Mouse (Mus musculus): ENCODE measurements at regions not wholly inside any gene's neighbourhood (a gene's known extent, or its start where the extent isn't known, plus 50 kb on each side); places are given as distances from the start of the nearest gene placed in this dataset.
A peak's percentile ranks its signal among the peaks of the same experiment; 100 is the strongest.

DNA sequence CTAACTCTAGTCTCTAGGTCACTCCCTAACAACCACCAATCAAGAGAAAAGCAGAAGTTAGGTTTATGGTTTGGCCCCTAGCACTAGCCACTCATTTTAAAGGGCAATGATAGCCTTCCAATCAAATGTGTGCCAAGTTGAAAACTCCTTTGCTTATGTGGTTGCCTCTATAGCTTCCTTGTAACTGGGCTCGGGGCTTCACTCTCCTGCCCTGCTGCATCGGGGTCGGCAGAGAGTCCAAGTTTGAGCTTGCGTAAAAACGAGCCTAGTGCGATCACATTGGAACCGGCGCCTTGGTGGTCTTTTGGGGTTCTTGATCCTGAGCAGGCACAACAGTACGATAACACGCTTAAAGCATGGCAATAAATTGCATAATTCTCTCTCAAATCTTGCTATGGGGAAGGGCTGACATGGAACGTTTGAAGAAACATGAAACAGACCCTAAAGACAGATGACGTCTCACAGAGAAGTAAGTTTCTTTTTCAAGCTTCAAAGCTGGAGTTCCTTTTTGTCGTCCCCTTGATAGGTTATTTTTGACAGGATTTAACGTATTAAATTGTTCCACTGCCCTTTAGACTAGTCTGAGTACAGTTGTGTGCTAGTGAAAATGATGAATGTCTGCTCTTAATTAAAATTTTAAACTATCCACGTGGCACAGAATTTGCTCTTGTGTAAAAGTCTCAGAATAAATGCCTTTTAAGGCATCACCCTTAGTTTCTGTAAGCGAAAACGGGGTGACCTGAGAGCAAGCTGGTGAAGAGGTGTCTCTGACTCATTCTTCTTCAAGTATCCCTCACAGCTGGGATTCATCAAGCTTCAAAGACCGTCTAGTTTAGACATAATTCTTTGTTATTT is 52.0 kb downstream of the 4930426L09Rik start:
- DNase-seq (ENCODE audit: inconsistent ontology term), result no peak

DNA sequence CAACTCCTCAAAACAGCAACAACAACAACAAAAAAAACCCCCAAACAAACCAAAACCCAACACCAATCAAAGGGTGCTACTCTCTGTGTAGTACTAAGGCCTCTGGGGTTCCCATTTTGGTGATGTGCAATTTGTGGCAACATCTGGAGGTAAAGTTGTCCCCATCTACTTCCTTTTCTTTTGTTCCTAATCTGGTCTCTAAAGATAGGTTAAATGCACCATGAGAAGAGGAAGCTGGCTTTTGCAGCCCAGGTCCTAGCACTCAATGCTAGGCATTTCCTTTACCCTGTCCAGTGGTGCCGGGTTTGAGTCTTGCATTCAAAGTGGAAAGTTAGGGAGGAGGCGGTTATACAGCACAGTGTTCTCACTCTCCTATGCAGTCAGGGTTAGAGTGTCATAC is 57.4 kb downstream of the 4930426L09Rik start:
- DNase-seq (ENCODE audit: inconsistent ontology term), result no peak

DNA sequence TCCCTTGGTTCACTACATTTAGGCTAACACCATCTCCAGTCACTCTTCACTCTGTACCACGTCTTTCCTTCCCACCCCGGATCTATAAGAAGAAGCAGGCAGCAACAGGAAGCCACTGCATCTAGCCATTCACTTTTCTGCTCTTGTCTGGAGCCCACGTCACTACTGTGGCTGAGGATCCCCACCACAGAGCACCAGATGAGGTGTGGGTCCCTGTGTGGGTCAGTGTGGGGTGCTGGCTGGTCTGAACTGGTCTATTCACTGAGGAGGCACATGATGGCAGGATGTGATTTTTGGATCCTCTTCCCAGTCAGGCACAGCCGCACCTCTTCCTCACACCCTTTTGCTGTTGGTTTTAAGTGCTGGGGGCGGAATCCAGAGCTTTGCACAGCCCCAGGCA is 59.7 kb downstream of the 4930426L09Rik start:
- DNase-seq (ENCODE audit: inconsistent ontology term), result no peak

DNA sequence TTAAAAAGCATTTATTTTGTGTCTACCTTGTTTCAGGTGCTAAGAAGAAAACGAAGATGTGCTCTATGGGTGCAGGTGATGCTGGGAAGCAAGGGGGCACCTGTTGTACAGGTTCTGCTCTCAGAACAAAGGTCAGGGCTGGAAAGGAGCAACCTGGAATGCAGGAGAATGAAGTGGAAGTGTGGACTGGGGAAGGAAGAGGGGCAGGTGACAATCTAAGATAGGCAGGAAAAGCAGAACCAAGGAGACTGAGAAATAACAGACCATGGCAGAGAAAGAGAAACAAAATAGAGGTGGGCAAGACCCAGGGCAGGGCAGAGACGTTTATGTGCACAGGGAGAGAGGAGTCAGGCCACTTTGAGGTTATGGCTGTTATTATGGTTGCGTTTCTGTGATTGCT is 60.6 kb downstream of the 4930426L09Rik start:
- no peak for DNase-seq (ENCODE audit: inconsistent ontology term)

DNA sequence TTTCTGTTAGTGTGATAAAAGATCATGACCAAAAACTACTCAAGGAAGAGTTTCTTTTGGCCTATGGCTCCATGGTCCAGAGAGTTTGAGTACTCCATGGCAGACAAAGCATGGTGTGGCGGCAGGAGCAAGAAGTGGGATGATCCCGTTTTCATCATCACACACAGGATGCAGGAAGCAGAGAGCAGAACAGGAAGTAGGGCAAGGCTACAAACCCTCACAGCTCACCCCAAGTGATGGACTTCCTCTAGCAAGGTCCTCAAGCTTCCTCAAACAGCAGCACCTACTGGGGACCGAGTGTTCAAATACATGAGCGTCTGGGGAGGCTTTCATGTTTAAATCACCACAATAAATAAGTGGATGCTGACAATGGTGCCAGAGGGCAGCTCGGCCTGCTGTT is 61.1 kb downstream of the 4930426L09Rik start:
- no peak for DNase-seq (ENCODE audit: inconsistent ontology term)

DNA sequence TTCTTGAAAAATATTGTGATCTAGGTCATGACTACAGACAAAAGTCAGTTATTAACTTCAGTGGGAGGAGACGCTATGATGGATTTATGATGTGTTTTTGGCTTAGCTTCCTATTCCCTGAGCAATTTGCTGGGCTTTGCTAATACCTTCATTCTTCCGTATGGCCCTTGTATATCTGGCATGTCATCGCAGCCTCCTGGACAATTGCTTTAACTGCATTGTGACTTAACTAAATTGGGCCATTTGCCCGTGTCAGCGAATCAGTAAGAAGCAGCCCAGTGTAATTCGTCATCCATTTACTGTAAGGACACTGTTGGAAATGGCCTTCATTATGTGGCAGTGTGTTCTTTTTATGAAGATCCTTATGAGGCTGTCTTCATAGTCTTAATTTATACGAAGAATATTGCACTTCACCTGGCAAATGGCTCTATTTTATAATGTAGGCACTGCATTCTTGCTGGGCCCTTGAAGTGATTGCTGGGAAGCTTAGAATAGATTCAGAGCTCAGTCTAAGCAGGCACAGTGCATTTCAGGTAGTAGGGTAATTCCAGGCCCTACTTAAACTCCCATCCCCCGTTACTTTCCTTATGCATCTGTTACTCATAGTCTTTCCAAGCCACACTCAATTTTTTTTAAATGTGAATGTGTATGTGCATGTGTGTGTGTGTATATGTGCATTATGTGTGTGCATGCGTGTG is 62.2 kb downstream of the 4930426L09Rik start:
- DNase-seq (ENCODE audit: inconsistent ontology term), result no peak

DNA sequence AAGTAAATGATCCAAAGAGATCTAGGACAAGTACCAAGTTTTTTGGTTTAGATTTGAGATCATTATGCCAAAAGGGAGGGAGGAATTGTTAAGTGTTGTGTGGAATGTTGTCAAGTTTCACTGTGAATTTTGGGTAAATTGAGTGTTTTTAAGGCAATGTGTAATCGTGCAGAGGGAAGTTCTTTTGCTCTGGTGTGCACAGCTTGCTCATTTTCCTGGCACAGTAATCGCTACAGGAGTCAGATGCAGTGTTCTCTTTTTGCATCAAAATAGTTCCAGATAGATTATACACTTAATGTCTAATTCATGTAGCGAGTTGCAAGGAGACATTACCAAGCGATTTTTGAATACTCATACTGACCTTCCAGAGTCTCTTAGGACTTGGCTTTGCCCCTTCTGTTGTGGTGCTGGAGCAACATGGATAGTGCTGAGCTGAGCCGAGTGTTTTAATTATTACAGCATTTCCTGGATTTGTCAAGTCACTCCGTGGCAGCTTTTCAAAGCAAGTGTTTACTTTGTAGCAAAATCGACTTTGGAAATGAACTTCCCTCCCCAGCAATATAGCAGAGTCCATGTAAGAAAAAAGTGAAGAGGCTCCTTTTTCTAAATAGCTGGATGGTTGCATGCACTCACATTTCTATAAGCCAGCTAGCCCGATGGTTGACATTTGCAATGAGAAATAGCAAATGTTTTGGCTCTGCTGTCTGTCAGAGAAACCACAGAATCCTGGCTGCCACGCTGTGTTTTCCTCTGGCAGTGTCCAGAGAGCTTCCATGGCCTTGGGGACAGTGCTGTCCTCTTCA is 66.6 kb downstream of the 4930426L09Rik start:
- peak; percentile 12 for DNase-seq (ENCODE audit: inconsistent ontology term)

DNA sequence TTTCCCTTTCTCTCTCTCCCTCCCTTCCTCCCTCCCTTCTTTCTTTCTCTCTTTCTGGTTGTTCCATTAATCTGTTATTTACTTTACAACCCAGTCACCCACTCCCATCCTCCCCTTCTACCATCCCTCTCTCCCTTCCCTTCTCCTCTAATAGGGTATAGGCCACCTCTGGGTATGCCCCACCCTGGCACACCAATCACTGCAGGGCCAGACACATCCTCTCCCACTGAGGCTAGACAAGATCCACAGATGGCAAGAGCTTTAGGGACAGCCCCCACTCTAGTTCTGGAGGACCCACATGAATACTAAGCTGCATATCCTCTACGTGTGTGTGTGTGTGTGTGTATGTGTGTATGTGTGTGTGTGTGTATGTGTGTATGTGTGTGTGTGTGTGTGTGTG is 67.4 kb downstream of the 4930426L09Rik start:
- DNase-seq (ENCODE audit: inconsistent ontology term), result no peak

DNA sequence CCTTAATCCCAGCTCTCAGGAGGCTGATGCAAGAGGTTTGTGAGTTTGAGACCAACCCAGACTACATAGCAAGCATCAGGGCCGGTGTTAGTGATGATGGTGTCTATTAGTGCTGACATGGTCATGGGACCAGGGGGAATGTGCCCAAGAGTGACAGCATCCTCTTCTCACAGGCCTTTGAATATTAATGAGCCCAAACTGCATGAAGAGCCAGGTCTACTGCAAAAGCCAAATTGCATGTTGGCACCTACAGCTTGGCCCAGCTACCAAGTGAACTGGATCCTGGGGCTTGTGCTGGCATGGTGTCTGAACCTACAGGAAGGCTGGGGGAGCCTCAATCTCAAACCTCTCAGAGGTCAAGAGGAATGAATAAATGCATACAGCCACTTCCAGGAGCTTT is 70.0 kb downstream of the 4930426L09Rik start:
- no peak for DNase-seq (ENCODE audit: inconsistent ontology term)

DNA sequence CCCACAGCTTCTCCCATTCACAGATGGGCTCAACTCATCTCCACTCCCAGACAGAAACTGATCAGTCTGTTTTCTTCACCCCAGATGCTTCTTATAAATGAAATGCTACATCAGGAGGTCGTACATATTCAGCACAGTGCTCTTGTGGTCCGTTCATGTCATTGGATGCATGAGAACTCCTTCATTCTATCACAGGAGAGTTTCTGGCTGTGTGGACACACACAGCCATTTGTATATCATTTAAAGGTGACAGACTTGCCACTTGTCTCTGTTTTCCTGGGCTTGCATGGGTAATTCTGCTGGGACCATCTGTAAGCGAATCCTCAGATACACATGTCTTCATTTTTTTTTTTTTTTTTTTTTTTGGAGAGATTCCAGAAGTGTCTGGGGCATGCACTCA is 85.7 kb downstream of the 4930426L09Rik start:
- DNase-seq (ENCODE audit: inconsistent ontology term), result no peak

DNA sequence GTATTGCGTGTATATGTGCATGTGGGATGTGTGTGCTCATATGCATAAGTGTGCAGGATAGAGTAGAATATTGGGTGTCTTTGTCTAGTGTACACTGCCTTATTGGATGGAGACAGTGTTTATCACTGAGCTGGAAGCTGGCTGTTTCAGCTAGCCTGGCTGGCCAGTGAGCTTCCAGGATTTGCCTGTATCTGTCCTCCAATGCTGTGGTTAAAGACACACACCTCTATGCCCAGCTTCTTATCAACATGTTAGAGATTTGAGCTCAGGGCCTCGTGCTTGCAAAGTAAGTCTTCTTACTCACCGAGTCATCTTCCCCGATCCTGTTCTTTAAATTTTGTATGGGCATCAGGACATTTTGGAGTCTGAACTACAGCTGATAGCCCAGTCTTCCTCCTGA is 87.0 kb downstream of the 4930426L09Rik start:
- no peak for DNase-seq (ENCODE audit: inconsistent ontology term)

DNA sequence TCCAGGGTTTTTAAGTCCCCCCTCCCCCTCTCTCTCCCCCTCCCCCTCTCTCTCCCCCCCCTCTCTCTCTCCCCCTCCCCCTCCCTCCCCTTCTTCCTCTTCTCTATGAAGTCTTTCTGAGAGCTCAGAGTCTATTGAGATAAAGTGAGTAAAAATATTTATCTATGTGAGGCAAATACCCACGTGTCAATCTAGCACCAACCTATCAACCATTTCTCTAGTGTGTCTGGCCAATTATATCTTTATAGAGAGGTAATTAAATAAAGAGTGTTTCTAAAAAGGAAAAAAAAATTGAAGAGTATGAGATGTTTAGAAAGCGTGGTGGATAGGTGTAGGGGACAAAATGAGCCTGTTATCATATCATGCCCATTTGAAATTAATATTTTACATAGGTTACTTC is 88.0 kb downstream of the 4930426L09Rik start:
- no peak for DNase-seq (ENCODE audit: inconsistent ontology term)

DNA sequence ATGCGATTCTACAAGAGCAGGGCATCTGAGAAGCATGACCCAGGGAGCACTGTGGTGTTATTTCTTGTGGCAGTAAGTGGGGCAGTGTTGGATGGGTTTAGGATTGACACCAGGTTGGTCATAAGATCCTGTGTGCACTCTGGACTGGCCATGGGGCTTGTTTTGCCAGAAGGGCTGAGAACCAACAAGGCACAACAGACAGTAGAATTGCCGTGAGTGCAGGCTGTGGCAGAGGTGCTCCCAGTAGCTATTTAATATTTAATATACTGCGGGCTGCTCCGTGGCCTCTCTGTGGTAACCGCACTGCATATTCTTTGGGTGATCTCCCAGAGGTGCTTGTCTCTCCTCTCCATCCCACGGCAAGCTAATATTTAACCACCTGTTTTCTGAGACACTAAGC is 88.5 kb downstream of the 4930426L09Rik start:
- DNase-seq (ENCODE audit: inconsistent ontology term), result no peak

DNA sequence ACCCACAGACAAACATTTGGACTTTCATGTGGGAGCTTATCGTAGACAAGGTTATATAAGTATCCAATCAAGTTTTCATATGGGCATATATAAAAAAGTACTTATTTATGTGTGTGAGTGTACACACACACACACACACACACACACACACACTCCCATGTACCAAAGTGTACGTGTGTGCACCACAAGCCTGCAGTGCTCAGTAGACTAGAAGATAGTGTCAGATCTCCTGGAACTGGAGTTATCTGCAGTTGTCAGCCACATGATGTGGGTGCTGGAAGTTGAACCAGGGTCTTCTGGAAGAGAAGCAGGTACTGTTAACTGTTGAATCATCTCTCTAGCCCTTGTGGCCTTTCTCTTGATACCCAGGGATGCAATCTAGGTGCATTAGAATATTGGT is 99.7 kb upstream of the Armc3 start:
- DNase-seq (ENCODE audit: inconsistent ontology term), result no peak

DNA sequence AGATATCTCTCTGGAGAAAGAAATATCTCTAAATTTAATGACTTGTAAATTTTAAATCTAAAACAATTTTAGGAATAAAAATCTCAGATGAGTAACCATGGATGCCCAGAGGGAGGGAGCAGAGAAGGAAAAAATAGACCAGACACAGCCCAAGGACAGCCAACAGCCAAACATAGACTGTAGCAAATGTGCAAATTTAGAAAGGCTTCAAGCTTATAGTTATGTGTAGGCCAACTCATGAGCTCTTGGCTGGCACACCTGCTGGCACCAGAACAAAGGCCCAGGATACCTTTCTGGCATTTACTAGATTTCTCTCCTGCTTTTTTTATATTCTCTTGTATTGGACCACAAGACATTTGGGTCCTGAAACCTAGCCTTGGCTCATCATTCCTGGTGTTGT is 90.3 kb upstream of the Armc3 start:
- DNase-seq (ENCODE audit: inconsistent ontology term), result no peak

DNA sequence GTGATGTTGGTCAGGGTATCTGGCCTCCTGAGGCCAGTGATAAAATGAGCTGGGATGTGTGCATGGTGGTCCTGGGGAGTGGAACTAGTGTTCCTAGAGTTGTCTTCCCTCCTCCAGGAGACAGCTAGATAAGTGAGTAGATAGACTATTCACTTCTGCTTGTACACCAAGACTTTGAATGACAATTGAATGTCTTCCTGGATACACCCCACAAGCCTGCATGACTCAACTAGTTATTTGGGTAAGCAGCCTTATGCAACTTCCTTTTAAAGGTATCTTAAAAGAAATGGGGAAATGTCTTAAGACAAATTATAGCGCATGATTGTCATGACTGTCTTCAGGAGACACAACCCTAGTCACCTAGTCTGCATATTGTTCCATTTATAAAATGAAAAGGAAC is 79.2 kb upstream of the Armc3 start:
- no peak for DNase-seq (ENCODE audit: inconsistent ontology term)

DNA sequence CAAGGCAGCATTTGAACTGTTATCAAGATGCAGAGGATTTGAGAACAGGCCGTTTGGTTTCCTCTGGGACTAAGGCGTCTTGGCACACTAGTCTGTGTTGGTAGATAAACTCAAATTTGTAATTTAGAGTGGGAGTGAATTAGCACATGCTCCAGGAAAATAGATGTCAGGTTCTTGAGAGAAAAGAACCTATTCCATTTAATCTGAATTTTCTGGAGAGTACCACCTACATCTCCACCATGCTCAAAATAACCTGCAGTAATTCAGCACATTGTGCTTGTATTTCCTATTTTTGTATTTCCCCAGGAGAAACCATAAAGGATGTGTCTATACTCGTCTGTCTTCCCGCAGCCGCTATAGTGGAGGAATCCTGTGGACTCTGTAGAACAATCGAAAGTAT is 66.2 kb upstream of the Armc3 start:
- DNase-seq (ENCODE audit: inconsistent ontology term), result no peak

DNA sequence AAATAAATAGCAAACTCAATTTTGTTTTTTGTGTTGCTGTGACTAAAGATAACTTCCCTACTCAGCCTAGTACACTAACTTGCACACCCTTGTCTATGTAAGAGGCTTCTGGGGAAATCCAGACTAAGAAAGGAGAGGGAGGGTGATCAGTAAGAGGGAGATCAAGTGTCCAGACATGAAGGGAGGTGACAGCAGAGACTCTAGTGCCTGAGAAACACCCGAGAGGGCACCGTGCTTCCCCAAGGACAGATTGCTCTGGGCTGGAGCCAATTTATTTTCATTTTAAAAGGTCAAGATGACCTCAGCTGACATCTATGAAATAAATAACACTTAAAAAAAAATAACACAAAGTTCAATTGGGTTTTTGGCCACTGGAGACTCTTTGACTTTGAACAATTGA is 56.5 kb upstream of the Armc3 start:
- DNase-seq (ENCODE audit: inconsistent ontology term), result no peak

DNA sequence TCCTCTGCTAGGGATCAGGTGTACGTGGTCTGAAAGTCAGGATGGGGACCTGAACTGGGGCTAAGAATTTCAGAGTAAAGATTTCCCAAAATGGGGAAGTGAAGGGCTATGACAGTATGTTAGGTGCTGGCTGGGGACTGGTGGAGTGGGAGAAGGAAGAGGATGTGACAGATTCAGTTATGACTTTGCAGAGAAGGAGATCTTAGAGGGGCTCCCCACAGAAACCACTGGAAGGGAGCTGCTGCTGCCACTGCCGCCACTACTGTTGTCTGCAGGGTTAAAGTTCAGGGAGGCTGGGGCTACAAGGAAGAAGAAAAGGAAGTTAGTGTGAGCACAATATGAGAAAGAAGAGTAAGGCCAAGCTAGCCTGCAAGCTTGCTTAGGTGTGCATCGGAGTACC is 53.7 kb upstream of the Armc3 start:
- no peak for DNase-seq (ENCODE audit: inconsistent ontology term)

DNA sequence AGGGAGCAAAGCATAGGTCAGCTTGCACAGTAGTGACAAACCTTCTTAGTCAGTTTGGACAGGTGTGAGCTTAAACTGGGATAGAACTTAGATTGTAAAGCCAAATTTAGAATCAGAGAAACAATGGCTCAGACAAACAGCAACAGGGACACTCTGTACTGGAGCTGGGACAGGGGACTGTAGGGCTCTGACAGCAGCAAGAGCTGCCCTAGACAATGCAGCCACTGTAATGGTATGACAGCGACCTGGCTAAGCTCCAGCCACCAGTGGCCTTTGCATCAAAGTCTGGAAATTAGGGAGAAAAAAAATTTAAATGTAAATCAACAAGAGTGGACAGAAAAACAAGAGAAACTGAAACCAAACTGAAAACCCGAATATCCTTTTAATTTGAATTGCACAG is 53.2 kb upstream of the Armc3 start:
- no peak for DNase-seq (ENCODE audit: inconsistent ontology term)

DNA sequence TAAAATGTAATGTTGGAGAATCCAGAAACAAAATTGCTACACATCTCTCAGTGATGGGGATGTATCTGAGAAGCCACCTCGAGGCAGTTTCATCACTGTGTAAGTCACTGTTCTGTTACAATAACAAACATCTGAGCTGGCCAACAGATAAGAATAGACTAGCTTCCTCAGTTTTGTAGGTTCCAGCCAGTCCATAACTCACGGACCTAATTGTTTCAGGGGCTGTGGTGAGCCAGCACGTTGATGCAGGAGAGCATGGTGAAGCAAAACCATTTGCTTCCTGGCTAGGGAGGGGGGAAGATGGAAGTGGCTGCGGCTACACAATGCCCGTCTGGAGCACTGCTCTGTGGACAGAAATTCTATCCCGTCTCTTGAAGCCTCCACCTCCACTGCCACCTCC is 52.8 kb upstream of the Armc3 start:
- no peak for DNase-seq (ENCODE audit: inconsistent ontology term)

DNA sequence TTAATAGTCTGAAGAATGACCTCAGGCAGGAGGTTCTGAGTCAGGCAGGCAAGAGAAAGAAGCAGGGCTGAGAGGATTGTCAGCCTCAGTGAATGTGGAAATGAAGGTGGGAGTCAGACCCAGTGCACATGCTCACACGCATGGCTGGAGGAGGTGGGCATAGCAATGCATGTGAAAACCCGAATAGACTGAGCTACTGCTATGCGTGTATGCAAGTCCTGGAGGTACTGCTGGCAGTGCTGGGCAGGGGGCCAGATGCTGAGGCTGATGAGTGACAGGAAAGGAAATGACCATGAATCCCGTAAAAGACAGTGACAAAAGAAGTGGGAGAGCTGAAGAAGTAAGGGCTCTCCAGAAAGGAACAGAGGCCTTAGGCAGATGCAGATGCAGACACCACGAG is 50.3 kb upstream of the Armc3 start:
- DNase-seq (ENCODE audit: inconsistent ontology term), result peak; percentile 32

Measured in Muller cell, postnatal 12 days (primary cell).